Mouse (Mus musculus): ENCODE measurements around the gene Cmc2.

Gene Cmc2

GRCm38 (mm10) chr8:116921337-116922059 lies at the start of gene Cmc2, which contains the start of gene Cenpn:
Cmc2 (minus strand) TSS chr8:116921455.
Cenpn (plus strand) TSS chr8:116921730.
- H3K9me3 ChIP-seq (ENCODE audit: low read length): no peaks in the 10 kb centered on the region
- H3K36me3 ChIP-seq (ENCODE audit: insufficient read depth, low read length): peaks cover 51% of the 10 kb centered on the region
- no peaks in the 10 kb centered on the region for H3K27me3 ChIP-seq (ENCODE audit: insufficient read depth, low read length)
- H3K4me3 ChIP-seq (replicated peaks; ENCODE audit: low read length): peak within 1 kb of the TSS; percentile 94
- no peak for TF ChIP-seq NANOG (IDR thresholded peaks at IDR 0.05; ENCODE audit: borderline replicate concordance, low read length)
- no peak for TF ChIP-seq CTCF (conservative IDR thresholded peaks at IDR 0.05; ENCODE audit: low read length)
- TF ChIP-seq POU5F1 (IDR thresholded peaks at IDR 0.05; ENCODE audit: borderline replicate concordance, low read length): no peak
- peaks cover 34% of the 10 kb centered on the region for H3K4me1 ChIP-seq (replicated peaks; ENCODE audit: low read depth, low read length)

GRCm38 (mm10) chr8:116969531-116969930 lies 48.3 kb upstream of the Cmc2 start:
- no peaks in the 10 kb centered on the region for H3K9me3 ChIP-seq (ENCODE audit: low read length)
- H3K4me3 ChIP-seq (replicated peaks; ENCODE audit: low read length): no peak overlapping the region
- H3K4me1 ChIP-seq (replicated peaks; ENCODE audit: low read depth, low read length): peaks cover 43% of the 10 kb centered on the region
- no peaks in the 10 kb centered on the region for H3K27me3 ChIP-seq (ENCODE audit: insufficient read depth, low read length)
- no peaks in the 10 kb centered on the region for H3K36me3 ChIP-seq (ENCODE audit: insufficient read depth, low read length)
- TF ChIP-seq NANOG (IDR thresholded peaks at IDR 0.05; ENCODE audit: borderline replicate concordance, low read length) (no peak), POU5F1 (IDR thresholded peaks at IDR 0.05; ENCODE audit: borderline replicate concordance, low read length) (no peak), CTCF (conservative IDR thresholded peaks at IDR 0.05; ENCODE audit: low read length) (no peak)

DNA sequence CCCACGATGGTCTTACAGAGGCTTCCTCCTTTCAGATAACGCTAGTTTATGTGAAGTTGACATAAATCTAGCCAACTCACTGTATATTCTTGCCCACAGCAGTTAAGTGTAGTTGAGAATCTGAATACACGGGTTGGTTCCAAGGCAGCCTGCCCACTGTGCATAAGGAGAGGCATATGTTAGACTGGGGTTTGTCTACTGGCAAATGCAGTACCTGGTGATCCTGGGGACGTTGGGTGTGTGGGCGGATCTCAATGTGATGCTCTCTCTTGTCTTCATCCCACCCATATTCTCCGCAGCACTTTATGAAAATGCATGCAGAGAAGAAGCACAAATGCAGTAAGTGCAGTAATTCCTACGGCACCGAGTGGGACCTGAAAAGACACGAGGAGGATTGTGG lies 33.2 kb upstream of the Cmc2 start:
- H3K36me3 ChIP-seq (ENCODE audit: insufficient read depth, low read length): peaks cover 82% of the 10 kb centered on the region
- no peak overlapping the region for H3K4me3 ChIP-seq (replicated peaks; ENCODE audit: low read length)
- peaks cover 57% of the 10 kb centered on the region for H3K4me1 ChIP-seq (replicated peaks; ENCODE audit: low read depth, low read length)
- no peak for TF ChIP-seq NANOG (IDR thresholded peaks at IDR 0.05; ENCODE audit: borderline replicate concordance, low read length)
- TF ChIP-seq CTCF (conservative IDR thresholded peaks at IDR 0.05; ENCODE audit: low read length): no peak
- TF ChIP-seq POU5F1 (IDR thresholded peaks at IDR 0.05; ENCODE audit: borderline replicate concordance, low read length): no peak
- H3K27me3 ChIP-seq (ENCODE audit: insufficient read depth, low read length): no peaks in the 10 kb centered on the region
- H3K9me3 ChIP-seq (ENCODE audit: low read length): no peaks in the 10 kb centered on the region

DNA sequence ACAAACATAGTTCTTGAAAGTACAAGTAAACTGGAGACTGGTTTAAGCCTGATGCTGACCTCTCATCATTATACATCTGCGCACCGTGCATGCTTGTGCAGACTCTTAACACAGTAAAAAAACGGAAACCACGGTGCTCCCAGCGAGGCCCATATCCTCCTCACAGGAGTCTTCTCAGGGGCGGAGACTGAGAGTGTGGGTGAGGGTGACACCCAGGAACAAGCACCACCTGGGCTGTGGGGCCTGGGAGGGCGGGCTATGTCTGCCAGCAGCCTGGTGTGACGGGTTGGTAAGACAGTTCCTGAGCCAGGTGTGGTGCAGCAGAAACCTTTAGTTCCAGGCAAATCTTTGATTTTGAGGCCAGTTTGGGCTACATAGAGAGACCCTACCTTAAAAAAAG lies 31.2 kb upstream of the Cmc2 start:
- Histone ChIP-seq H3K9me3 (ENCODE audit: low read length) (no peaks in the 10 kb centered on the region), H3K36me3 (ENCODE audit: insufficient read depth, low read length) (peaks cover 67% of the 10 kb centered on the region), H3K27me3 (ENCODE audit: insufficient read depth, low read length) (no peaks in the 10 kb centered on the region), H3K4me3 (replicated peaks; ENCODE audit: low read length) (no peak overlapping the region), H3K4me1 (replicated peaks; ENCODE audit: low read depth, low read length) (peaks cover 58% of the 10 kb centered on the region)
- TF ChIP-seq POU5F1 (IDR thresholded peaks at IDR 0.05; ENCODE audit: borderline replicate concordance, low read length): no peak
- no peak for TF ChIP-seq CTCF (conservative IDR thresholded peaks at IDR 0.05; ENCODE audit: low read length)
- TF ChIP-seq NANOG (IDR thresholded peaks at IDR 0.05; ENCODE audit: borderline replicate concordance, low read length): no peak

GRCm38 (mm10) chr8:116951778-116952177 lies 30.5 kb upstream of the Cmc2 start:
- Histone ChIP-seq H3K4me3 (replicated peaks; ENCODE audit: low read length) (no peak overlapping the region), H3K4me1 (replicated peaks; ENCODE audit: low read depth, low read length) (peaks cover 63% of the 10 kb centered on the region), H3K27me3 (ENCODE audit: insufficient read depth, low read length) (no peaks in the 10 kb centered on the region), H3K36me3 (ENCODE audit: insufficient read depth, low read length) (peaks cover 60% of the 10 kb centered on the region), H3K9me3 (ENCODE audit: low read length) (no peaks in the 10 kb centered on the region)
- TF ChIP-seq POU5F1 (IDR thresholded peaks at IDR 0.05; ENCODE audit: borderline replicate concordance, low read length) (no peak), CTCF (conservative IDR thresholded peaks at IDR 0.05; ENCODE audit: low read length) (no peak), NANOG (IDR thresholded peaks at IDR 0.05; ENCODE audit: borderline replicate concordance, low read length) (no peak)

DNA sequence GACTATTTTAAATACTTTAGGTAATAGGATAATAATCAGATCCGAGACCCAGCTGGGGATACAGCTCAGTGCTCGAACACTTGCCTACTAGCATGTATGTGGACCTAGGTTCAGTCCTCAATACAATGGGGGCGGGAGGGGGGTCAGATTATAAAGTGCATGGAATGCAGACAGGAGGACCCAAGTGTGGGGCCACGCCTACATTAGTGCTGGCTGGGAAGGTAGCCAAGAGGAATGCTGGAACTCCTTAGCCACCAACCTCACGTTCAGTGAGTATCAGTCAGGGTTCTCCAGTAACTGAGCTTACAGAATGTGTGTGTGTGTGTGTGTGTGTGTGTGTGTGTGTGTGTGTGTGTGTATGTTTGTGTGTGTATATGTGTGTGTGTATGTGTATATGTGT lies 30.1 kb upstream of the Cmc2 start:
- no peaks in the 10 kb centered on the region for H3K9me3 ChIP-seq (ENCODE audit: low read length)
- no peak overlapping the region for H3K4me3 ChIP-seq (replicated peaks; ENCODE audit: low read length)

GRCm38 (mm10) chr8:116947589-116947988 lies 26.3 kb upstream of the Cmc2 start:
- Histone ChIP-seq H3K9me3 (ENCODE audit: low read length) (no peaks in the 10 kb centered on the region), H3K4me3 (replicated peaks; ENCODE audit: low read length) (peak overlapping the region; percentile 45), H3K4me1 (replicated peaks; ENCODE audit: low read depth, low read length) (peaks cover 86% of the 10 kb centered on the region), H3K27me3 (ENCODE audit: insufficient read depth, low read length) (no peaks in the 10 kb centered on the region), H3K36me3 (ENCODE audit: insufficient read depth, low read length) (peaks cover 36% of the 10 kb centered on the region)
- TF ChIP-seq POU5F1 (IDR thresholded peaks at IDR 0.05; ENCODE audit: borderline replicate concordance, low read length): no peak
- TF ChIP-seq CTCF (conservative IDR thresholded peaks at IDR 0.05; ENCODE audit: low read length): no peak
- no peak for TF ChIP-seq NANOG (IDR thresholded peaks at IDR 0.05; ENCODE audit: borderline replicate concordance, low read length)

More for the DNA sequence above, 30.1 kb upstream of the Cmc2 start:
- TF ChIP-seq CTCF (conservative IDR thresholded peaks at IDR 0.05; ENCODE audit: low read length): no peak
- no peak for TF ChIP-seq NANOG (IDR thresholded peaks at IDR 0.05; ENCODE audit: borderline replicate concordance, low read length)
- no peak for TF ChIP-seq POU5F1 (IDR thresholded peaks at IDR 0.05; ENCODE audit: borderline replicate concordance, low read length)
- no peaks in the 10 kb centered on the region for H3K27me3 ChIP-seq (ENCODE audit: insufficient read depth, low read length)
- H3K4me1 ChIP-seq (replicated peaks; ENCODE audit: low read depth, low read length): peaks cover 67% of the 10 kb centered on the region
- peaks cover 56% of the 10 kb centered on the region for H3K36me3 ChIP-seq (ENCODE audit: insufficient read depth, low read length)

- no peaks in the 10 kb centered on the region for H3K27me3 ChIP-seq (ENCODE audit: insufficient read depth, low read length)
- peak overlapping the region; percentile 62 for H3K4me3 ChIP-seq (replicated peaks; ENCODE audit: low read length)
- peaks cover 85% of the 10 kb centered on the region for H3K4me1 ChIP-seq (replicated peaks; ENCODE audit: low read depth, low read length)
- TF ChIP-seq CTCF (conservative IDR thresholded peaks at IDR 0.05; ENCODE audit: low read length) (no peak), POU5F1 (IDR thresholded peaks at IDR 0.05; ENCODE audit: borderline replicate concordance, low read length) (no peak), NANOG (IDR thresholded peaks at IDR 0.05; ENCODE audit: borderline replicate concordance, low read length) (no peak)
- H3K9me3 ChIP-seq (ENCODE audit: low read length): no peaks in the 10 kb centered on the region
- H3K36me3 ChIP-seq (ENCODE audit: insufficient read depth, low read length): peaks cover 29% of the 10 kb centered on the region
Observed at GRCm38 (mm10) chr8:116946851-116947250, 25.6 kb upstream of the Cmc2 start.
